Mouse (Mus musculus): ENCODE measurements around the gene Vtcn1.

Vtcn1 gene

GRCm38 (mm10) chr3:100856050-100856815, 31.0 kb downstream of the Vtcn1 start:
- DNase-seq (ENCODE audit: low read depth, low spot score), result no peak

- DNase-seq (ENCODE audit: low read depth, low spot score), result no peak
Observed at GRCm38 (mm10) chr3:100857139-100857538, 31.9 kb downstream of the Vtcn1 start.

GRCm38 (mm10) chr3:100858334-100859002, 33.2 kb downstream of the Vtcn1 start:
- DNase-seq (ENCODE audit: low read depth, low spot score), result no peak

- no peak for DNase-seq (ENCODE audit: low read depth, low spot score)
Observed at GRCm38 (mm10) chr3:100861307-100862303, 36.3 kb downstream of the Vtcn1 start.

DNA sequence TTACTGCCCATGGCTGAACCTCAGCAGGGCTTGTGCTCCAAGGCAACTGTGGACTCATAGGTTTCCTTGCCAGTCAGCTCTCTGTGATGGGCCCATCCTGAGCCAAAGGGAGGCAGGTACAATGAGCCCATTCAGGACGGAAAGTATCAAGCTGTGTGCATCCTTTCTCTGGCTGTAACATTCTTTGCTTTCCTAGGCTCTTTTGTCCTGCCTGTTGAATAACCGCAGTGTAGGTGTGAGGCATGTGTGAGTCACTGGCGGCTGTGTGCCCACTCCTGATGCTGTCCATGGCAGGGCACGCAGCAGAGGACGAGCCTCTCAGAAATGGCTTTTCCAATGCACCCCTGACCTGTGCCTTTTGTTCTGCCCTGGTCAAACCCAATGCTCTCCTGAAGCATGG, 41.7 kb downstream of the Vtcn1 start:
- DNase-seq (ENCODE audit: low read depth, low spot score), result no peak

DNA sequence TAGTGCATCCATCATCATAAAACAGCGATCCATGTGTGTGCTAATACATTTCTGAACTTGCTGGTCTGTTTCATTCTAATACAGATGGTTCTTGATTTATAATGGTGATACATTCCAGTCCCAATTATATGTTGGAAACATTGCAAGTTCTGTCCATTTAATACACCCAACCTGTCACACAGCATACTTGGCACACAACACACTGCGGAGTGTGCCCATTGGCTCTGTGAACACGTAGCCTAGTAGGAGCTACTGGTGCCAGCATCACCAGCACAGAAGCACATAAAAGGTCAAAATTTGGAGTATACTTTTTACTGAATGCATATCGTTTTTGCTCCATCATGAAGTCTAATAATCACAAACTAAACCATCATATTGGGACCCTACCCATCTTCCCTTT, 51.8 kb downstream of the Vtcn1 start:
- DNase-seq (ENCODE audit: low read depth, low spot score), result no peak

DNA sequence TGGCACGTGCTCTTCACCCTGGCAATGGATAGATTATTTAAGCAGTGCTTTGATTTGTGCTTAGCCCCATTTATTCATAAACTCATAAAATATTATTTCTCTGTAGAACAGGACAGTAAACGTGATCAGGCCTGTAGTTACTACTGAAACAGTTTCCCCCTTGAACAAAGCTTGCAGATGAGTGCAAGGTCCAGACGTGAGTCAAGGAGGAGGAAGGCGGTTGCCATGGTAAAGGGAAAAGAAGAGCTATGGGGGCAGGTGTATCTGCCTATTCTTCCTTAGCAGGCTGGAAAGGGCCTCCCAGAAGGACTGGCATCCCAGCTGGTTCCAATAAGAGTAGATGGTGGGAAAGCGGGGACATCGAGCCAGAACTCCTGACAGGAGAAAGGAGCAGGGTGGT, 56.1 kb downstream of the Vtcn1 start:
- DNase-seq (ENCODE audit: low read depth, low spot score), result no peak

DNA sequence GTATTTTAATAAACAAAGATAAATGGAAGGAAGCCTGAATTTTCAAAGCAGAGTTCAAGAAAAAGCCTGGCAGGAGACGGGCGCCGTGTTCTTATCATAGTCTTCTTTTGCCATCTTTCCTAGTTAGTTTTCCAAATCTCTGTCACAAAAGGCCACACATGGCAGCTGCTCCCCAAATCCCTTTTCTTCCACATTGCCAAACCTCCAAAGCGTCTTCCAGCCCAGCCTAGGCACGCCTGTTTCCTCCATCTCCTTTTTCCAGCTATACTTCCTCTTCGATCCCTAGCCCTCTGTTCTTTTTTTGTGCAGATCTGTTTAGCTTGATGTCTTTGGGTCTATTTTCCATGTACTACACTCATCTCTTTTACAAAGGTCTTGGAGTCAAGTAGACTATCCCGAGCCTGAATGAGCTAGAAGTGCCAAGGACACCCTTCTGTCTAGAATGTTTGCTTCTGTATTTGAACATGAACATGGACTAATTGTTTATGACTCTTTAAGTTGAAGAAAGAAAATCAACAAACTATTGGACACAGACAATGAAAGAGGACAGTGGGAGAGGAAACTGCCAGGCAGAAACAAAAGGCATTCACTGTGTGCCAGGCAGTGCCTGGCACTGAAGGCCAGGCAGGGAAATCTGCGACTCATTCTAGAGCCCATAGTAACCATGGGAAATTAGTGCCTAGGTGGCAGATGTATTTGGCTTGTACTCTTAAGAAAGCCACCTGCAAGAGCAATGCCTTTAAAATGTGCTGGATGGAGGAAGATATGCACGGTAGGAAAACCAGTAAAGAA, 56.8 kb downstream of the Vtcn1 start:
- no peak for DNase-seq (ENCODE audit: low read depth, low spot score)

DNA sequence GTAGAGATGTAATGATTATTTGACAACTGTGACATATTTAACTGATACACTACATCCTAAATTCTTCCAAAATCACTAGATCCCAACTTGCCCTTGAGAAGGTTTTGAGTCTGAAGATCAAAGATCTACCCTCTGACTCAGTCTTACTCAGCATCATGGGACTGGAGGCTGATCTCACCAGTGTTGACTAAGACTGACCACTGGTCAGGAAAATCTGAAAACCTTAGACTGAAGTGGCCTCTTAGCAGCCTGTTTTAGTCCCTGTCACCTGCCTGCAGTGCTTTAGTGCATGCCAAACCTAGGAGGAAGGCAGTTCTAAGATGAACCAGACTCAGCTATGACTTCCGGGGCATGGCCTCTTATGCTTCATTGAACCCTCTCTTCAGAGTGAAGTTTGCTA, 64.0 kb downstream of the Vtcn1 start:
- no peak for DNase-seq (ENCODE audit: low read depth, low spot score)

DNA sequence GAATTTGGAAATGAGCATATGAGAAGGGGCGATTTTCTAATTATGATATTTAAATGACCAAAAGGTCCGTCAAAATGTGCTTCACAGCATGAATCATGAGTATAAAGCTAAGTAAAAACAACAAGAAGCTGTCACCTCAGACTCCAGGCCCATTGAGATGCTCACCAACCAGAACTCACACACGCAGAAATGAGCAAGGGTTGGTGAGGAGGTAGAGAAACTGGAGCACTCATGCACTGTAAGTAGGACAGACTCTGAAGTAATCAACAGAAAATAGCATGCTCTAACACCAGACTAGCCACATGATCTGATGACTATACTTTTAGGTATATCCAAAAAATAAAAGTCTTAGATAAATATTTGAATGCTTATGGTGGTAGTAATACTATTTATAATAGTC, 65.1 kb downstream of the Vtcn1 start:
- no peak for DNase-seq (ENCODE audit: low read depth, low spot score)

DNA sequence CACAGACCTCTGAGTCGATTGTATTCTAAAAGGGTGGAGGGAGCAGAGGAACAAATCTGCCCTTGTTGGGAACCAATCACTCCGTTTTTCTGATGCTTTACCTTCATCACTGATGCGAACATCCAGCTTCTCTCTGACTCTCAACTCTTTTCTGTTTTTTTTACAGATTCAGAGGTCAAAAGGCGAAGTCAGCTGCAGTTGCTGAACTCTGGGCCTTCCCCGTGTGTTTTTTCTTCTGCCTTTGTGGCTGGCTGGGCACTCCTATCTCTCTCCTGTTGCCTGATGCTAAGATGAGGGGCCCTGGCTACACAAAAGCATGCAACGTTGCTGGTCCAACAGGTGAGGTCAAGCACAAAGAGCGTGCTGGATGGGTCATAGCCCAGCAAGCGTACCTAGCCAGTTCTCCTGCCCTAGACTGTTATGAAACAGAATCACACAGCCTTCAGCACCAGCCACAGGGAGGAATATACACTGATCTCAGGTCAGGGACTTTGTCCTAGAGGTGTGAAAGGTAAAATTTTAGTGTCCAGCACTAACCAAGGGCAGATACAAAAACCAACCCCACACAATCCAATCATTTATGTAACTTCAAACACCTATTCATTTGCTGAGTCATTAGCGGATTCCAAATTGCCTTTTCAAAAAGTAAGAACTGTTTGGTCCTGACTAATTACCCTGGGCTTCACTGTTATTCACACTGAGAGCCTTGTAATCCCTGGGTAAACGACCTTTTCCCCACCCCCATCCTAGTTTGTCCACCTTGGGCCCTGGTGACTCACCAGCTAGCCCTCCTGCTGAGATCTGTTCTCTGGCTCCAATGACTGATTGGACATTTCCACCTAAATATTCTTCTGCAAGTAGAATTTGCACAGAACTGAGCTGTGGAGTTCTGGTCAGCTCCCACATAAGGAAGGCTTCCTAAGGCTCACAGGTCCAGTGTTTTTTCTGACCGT, 67.4 kb downstream of the Vtcn1 start:
- DNase-seq (ENCODE audit: low read depth, low spot score), result no peak

DNA sequence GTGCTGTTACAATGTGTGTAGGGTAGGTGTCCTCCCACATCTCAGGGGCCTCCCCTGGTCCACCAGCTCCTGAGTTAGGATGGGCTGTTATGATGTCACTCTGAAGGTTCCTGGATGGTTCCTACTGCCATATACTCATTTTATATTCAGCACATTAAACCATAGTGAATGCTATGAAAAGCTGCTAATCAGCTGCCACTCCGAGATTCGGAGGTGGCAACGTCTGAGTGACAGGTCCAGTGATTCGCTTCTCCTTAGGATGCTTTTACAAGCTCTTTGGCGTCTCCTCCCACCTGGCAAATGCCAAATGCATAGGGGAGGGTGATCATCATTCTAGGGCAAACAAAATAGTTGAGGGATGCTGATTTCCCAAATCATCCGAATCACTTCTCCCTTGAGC, 70.2 kb downstream of the Vtcn1 start:
- no peak for DNase-seq (ENCODE audit: low read depth, low spot score)

DNA sequence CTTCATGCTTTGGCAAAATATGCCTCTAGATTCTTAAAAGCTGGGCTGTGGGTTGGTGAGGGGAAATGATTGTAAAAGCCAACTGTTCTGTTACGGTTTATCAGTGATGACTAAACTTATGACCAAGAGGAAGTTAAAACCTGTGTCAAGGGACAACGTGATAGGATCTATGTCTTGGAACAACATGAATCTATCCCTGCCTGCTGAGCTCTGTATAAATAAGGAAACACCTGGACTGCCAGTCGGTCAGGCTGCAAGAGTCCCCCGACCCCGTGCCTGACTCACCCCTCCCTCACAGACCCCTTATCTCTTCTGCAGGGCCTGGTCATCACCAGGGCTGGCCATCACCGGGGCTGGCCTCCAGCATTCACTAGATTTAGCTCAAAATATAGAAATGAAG, 80.9 kb downstream of the Vtcn1 start:
- DNase-seq (ENCODE audit: low read depth, low spot score), result no peak

GRCm38 (mm10) chr3:100906916-100907315, 81.7 kb downstream of the Vtcn1 start:
- no peak for DNase-seq (ENCODE audit: low read depth, low spot score)

DNA sequence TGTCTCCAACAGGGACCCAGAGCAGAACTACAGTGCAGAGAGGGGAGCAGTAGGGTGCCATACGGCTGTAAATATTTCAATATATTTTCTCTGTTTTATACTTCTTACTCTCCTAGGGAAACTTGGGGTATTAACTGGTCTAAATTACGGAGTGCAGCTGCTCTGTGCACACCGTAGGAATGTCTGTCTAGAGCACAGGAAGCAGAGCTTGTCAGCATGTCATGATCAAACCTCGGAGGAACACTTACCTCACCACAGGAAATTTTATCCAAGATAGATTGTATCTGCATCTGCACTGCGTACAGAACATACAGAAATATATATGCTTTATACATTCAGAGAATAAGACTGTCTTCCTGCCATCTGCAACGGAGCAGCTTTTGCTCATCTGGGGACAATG, 83.3 kb downstream of the Vtcn1 start:
- DNase-seq (ENCODE audit: low read depth, low spot score), result no peak

- DNase-seq (ENCODE audit: low read depth, low spot score), result no peak
Observed at GRCm38 (mm10) chr3:100910621-100911020, 85.4 kb downstream of the Vtcn1 start.

GRCm38 (mm10) chr3:100911026-100911425, 85.8 kb downstream of the Vtcn1 start:
- no peak for DNase-seq (ENCODE audit: low read depth, low spot score)

- DNase-seq (ENCODE audit: low read depth, low spot score), result no peak
Observed at GRCm38 (mm10) chr3:100911498-100912213, 86.4 kb downstream of the Vtcn1 start.

DNA sequence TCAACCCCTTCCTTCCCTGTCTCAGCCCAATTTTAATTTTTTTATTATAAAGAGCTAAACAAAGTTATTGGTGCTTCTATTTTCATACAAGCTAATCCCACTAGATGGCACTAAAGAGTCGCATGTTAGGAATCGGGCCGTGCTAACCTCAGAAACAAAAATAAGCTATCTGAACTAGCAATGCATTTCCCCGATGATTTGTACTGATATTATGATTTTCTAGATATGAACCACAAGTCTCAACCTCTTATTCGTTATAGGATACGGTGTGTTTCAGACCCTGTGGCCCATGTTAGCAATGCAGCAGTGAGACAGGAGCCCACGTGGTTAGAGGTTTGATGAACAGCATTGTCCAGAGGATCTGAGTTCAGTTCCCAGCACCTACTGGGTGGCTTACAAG, 91.6 kb downstream of the Vtcn1 start:
- no peak for DNase-seq (ENCODE audit: low read depth, low spot score)
